Mouse (Mus musculus): ENCODE data around the gene Fgg.

DNA sequence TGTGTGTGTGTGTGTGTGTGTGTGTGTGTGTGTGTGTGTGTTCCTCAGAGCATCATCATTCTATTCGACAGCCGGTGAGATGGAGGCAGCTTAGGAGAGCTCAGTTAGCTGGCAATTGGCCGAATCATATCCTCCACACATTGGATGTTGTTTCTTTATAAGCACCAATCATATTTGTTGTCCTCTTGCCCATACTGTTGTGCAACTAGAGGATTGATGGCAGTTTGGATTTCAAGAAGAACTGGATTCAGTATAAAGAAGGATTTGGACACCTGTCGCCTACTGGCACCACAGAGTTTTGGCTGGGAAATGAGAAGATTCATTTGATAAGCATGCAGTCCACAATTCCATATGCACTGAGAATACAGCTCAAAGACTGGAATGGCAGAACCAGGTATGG is 3.6 kb downstream of the Fgg start:
- TF ChIP-seq POLR2A (IDR thresholded peaks at IDR 0.05; ENCODE audit: borderline replicate concordance, extremely low read depth, insufficient read depth, insufficient read length, poor library complexity, severe bottlenecking) (no peak), CTCF (IDR thresholded peaks at IDR 0.05; ENCODE audit: borderline replicate concordance, extremely low read depth, insufficient read depth, insufficient read length) (no peak)

All from brain, embryonic 14.5 days (tissue).